Mouse (Mus musculus) midbrain, embryonic 12.5 days (tissue): ENCODE data around the gene Tom1l2. TPM values are rescaled to one million over a fixed set of nuclear protein-coding genes. Genes with fewer than 3 reads are reported as not detected.

Experiments used
- ATAC-seq: fragments of 200-750 bp; cut with Nextera tagmentation; 2 replicates; pipeline ENCODE4 v1.8.0; 2017; ENCODE audit warnings: low read depth, moderate TSS enrichment, moderate library complexity; ENCODE audit not compliant: low FRiP score
- H3K27ac ChIP-seq: fragments of 300-500 bp; sonication (generic); replicated peaks from 2 replicates; pipeline ENCODE4 v1.5.1; 2016; ENCODE audit warnings: mild to moderate bottlenecking
- H3K27me3 ChIP-seq: fragments of 300-500 bp; sonication (generic); 2 replicates; pipeline ENCODE4 v1.6.1; 2016; ENCODE audit warnings: mild to moderate bottlenecking
- H3K36me3 ChIP-seq: fragments of 300-500 bp; sonication (generic); 2 replicates; pipeline ENCODE4 v1.6.1; 2016
- H3K4me1 ChIP-seq: fragments of 300-500 bp; sonication (generic); 2 replicates; pipeline ENCODE4 v1.6.1; 2016
- H3K4me2 ChIP-seq: fragments of 300-500 bp; sonication (generic); replicated peaks from 2 replicates; pipeline ENCODE4 v1.6.1; 2016; ENCODE audit warnings: mild to moderate bottlenecking, moderate library complexity
- H3K4me3 ChIP-seq: fragments of 300-500 bp; sonication (generic); 2 replicates; pipeline ENCODE4 v1.5.1; 2016; ENCODE audit warnings: mild to moderate bottlenecking
- H3K9ac ChIP-seq: fragments of 300-500 bp; sonication (generic); replicated peaks from 2 replicates; pipeline ENCODE4 v1.6.1; 2016; ENCODE audit warnings: mild to moderate bottlenecking, moderate library complexity
- H3K9me3 ChIP-seq: fragments of 300-500 bp; sonication (generic); 2 replicates; pipeline ENCODE4 v1.6.1; 2016; ENCODE audit warnings: mild to moderate bottlenecking
- WGBS: fragments of 180-500 bp; shearing (Covaris S2); methylation state at CpG from one replicate; pipeline ENCODE4 v1.1.7; 2016; 5-methylcytosine and 5-hydroxymethylcytosine counted together
- polyA plus RNA-seq: library from polyadenylated mRNA; unstranded; fragments of >200 nt; fragmentation: Nextera tagmentation; extraction: Ambion mirVana; gene quantifications from 2 replicates; pipeline ENCODE4 v1.2.1, GENCODE M21; 2016

Tom1l2 gene
- 33.3 and 37.3 TPM in 2 replicates for polyA plus RNA-seq

DNA sequence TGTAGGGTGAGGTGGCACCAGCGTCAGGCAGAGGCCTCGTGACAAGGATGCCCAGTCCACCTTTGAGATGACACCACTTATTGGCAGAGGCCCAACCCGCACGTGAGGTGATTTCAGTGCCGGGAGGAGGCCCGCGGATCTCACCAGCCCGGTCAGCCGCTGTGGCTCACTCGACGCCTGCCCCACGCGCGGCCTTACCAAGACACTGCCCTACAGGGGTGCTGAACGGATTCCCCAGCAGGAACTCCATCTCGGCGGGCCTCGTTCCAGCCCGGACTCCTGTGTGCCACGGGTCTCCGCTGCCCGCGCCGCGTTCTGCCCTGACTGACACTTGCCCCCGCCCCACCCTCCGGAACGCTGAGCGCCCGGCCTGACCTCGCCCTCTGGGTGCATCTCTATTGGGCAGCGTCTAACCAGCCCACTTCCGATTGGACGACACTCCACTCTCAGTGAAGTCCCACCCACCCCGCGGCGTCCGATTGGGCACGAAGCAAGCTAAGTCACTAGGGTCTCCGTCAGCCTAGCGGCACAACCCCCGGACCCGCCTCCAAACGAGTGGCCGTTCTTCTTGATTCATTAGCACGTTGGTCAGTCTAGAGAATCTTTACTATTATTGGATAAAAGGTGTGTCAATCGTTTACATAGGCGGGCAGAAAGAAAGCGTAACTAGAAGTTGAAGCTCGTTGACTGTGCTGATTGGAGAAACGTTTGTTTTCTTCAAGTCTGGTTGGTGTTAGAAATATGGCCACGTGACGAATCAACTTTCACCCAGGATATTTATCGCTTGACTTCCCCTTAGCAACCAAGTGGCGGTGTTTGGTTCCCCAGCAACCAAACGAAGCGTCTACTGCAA is at the start of gene Tom1l2, which contains the start of gene Drc3:
Tom1l2 (minus strand) TSS at position 347 of the 853 bp plus-strand sequence.
Drc3 (plus strand) TSS at position 771 of the 853 bp plus-strand sequence.
- peak; percentile 100 for ATAC-seq
- WGBS: under 1% methylated on average over 56 of the region's 57 CpGs
- Histone ChIP-seq H3K9ac (peak within 1 kb of the TSS; percentile 73), H3K36me3 (no peaks in the 10 kb centered on the region), H3K27me3 (no peaks in the 10 kb centered on the region), H3K4me2 (peak within 1 kb of the TSS; percentile 94), H3K4me3 (peak within 1 kb of the TSS; percentile 80), H3K9me3 (no peaks in the 10 kb centered on the region), H3K27ac (peak within 1 kb of the TSS; percentile 52; the same call in 1 of the 2 replicates), H3K4me1 (peaks cover 20% of the 10 kb centered on the region)

DNA sequence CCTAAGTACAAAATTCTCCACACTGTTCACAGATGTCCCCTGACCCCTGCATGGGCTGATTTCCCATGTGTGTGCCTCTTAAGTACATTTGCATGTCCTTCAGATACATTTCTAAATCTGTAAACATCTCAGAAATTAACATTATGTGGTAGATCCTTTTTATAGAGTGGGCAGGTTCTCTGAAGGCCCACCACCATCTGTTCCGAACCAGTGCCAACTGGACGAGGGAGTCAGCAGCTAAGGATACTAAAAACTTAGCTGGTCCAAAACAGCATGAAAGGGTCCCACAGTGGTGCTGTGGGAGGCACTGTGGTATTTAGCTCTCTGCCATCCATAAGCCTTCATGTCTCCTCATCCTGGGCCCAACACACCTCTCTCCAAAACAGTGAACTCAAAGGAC is 44.5 kb upstream of the Tom1l2 start:
- Histone ChIP-seq H3K9me3 (no peaks in the 10 kb centered on the region), H3K9ac (no peak overlapping the region), H3K4me3 (no peak overlapping the region), H3K27me3 (no peaks in the 10 kb centered on the region), H3K27ac (no peak overlapping the region), H3K4me2 (no peak overlapping the region), H3K4me1 (no peaks in the 10 kb centered on the region; the same call in 1 of the 2 replicates), H3K36me3 (peaks cover 17% of the 10 kb centered on the region)
- no peak for ATAC-seq
- WGBS: 95% methylated on average over 2 of the region's 2 CpGs

DNA sequence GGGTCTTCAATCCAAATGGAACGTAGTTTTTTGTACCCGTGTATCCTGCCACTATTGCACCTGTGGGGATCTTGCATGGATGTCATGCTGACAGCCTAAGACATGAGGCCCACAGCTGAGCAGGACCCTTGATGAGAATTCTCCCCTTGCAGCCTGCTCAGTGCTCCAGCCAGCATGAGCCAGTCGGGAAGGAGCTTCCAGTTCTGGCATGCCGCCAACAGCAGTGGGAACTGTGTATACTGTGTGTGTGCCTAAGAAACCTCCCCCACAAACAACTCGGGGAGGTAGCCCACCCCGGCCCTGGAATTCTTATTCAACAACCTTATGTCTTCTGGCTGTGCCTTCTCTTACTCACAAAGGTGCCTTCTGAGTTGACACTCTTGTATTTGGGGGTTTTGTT is 43.8 kb upstream of the Tom1l2 start:
- Histone ChIP-seq H3K36me3 (peaks cover 11% of the 10 kb centered on the region), H3K9ac (no peak overlapping the region), H3K27me3 (no peaks in the 10 kb centered on the region), H3K4me1 (no peaks in the 10 kb centered on the region; the same call in 1 of the 2 replicates), H3K4me3 (no peak overlapping the region), H3K9me3 (no peaks in the 10 kb centered on the region), H3K27ac (no peak overlapping the region), H3K4me2 (no peak overlapping the region)
- WGBS: 82% methylated on average over 6 of the region's 6 CpGs
- ATAC-seq: no peak

DNA sequence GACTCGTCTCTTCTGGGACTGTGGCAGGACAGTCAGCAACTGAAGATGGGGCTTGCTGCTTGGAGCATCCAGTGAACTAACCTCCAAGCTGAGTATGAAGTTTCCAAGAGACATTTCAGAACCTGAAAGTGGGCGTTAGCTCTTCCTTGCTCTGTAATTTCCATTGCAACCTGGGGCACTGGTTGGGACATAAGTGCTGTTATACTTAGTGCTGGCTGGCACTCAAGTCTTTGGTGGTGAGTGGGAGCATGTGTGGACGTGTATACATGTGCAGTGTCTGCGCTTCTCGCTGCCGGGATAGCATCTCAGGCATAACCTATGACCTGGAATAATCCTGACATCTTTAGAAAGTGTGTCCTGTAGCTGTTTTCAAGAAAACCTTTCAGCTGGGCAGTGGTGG is 38.6 kb upstream of the Tom1l2 start:
- Histone ChIP-seq H3K27ac (no peak overlapping the region), H3K4me3 (no peak overlapping the region), H3K4me1 (no peaks in the 10 kb centered on the region), H3K9me3 (no peaks in the 10 kb centered on the region), H3K36me3 (no peaks in the 10 kb centered on the region), H3K9ac (no peak overlapping the region), H3K27me3 (no peaks in the 10 kb centered on the region), H3K4me2 (no peak overlapping the region)
- no peak for ATAC-seq
- 86% methylated on average over 6 of the region's 6 CpGs for WGBS

DNA sequence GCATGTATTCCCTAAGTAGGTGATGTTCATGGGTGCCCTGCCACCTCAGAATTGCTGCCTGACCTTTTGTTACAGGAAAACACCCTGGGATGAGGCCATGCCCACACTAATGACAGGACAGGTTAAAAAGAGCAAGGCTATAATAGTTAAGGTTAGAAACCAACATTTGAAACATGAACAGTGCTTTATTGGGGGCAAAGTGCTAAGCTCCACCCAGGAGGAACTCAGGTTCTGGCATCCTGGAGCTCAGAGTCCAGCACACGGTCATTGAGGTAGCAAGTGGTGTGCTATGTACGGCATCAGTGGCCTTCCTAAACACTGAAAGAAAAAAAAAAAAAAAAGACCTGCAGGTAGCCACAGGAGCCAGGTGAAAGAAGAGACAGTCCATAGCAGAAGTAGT is 35.2 kb upstream of the Tom1l2 start:
- 91% methylated on average over 2 of the region's 2 CpGs for WGBS
- ATAC-seq: no peak
- Histone ChIP-seq H3K27me3 (no peaks in the 10 kb centered on the region), H3K4me1 (peaks cover 15% of the 10 kb centered on the region), H3K27ac (no peak overlapping the region), H3K9ac (no peak overlapping the region), H3K4me3 (no peak overlapping the region), H3K4me2 (no peak overlapping the region), H3K36me3 (no peaks in the 10 kb centered on the region), H3K9me3 (no peaks in the 10 kb centered on the region)

DNA sequence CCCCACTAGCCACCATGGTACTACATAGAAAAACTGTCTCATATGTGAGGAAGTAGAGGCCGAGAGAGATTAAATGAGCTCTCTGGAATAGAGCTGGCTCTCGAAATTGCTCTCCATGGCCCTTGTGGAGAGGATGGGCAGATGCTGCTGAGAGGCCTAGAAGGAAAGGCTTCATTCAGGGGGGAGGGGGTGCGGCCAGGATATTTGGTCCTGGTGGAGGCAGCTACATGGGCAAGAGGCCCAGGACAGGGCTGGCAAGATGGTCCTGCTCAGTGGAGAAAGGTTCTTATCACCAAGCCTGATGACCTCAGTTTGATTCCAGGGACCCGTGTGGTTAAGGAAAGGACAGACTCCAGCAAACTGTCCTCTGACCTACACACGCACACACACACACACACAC is 33.2 kb upstream of the Tom1l2 start:
- Histone ChIP-seq H3K9me3 (no peaks in the 10 kb centered on the region), H3K27ac (peak overlapping the region; percentile 84), H3K27me3 (no peaks in the 10 kb centered on the region), H3K36me3 (no peaks in the 10 kb centered on the region), H3K9ac (no peak overlapping the region), H3K4me1 (peaks cover 15% of the 10 kb centered on the region), H3K4me3 (no peak overlapping the region), H3K4me2 (no peak overlapping the region)
- 86% methylated on average over 5 of the region's 5 CpGs for WGBS
- ATAC-seq: no peak

DNA sequence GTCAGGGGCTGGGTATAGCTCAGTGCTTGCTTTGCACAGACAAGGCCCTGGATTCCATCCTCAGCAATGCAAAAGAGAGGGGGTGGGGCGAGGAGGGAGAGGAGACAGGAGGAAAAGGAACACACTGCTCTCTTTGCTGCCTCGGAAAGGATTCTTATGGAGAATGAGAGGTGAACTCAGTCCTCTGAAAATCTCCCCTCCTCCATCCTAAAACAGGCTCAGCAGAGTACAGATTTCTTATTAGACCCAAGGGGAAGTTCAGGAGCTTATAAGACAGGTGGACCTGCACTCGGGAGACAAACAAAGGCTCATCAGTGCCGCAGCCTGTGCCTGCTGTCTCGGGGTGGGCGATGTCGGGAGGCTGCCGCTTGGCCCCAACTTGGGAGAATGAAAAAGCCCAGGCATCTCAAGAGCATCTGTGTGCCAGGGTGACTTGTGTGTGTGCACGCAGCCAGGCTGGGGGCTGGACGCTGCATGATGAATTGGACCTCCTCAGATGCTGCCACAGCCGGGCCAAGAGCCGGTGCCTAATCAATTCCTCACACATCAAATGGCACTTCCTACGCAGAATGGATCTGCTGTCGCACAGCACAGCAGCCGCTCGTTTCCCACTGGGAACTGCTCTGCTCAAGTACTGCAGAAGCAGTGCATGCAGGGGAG is 32.2 kb upstream of the Tom1l2 start:
- ATAC-seq: peak; percentile 38; the same call in 1 of the 2 replicates
- 7% methylated on average over 16 of the region's 16 CpGs for WGBS
- H3K27me3 ChIP-seq: no peaks in the 10 kb centered on the region

DNA sequence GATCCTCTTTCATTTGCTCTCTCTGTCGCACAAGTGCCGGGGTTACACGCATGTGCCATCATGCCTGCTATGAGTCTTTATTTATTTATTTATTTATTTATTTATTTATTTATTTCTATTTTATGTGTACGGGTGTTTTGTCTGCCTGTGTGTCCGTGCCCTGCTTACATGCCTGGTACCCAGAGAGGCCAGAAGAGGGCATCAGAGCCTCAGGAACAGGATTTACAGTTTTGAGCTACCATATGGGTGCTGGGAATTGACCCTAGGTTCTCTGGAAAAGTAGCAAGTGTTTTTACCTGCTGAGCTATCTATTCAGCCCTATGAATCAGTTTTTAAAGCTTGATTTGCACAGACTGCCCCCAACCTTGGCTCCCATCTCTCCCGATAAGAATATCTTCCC is 30.8 kb upstream of the Tom1l2 start:
- WGBS: 87% methylated on average over 6 of the region's 6 CpGs
- no peak overlapping the region for H3K4me3 ChIP-seq
- H3K27me3 ChIP-seq: no peaks in the 10 kb centered on the region
- no peak overlapping the region for H3K4me2 ChIP-seq
- no peaks in the 10 kb centered on the region for H3K9me3 ChIP-seq
- H3K4me1 ChIP-seq: peaks cover 15% of the 10 kb centered on the region
- H3K9ac ChIP-seq: no peak overlapping the region
- no peak overlapping the region for H3K27ac ChIP-seq
- H3K36me3 ChIP-seq: no peaks in the 10 kb centered on the region
- ATAC-seq: no peak

More for the DNA sequence above, 32.2 kb upstream of the Tom1l2 start:
- H3K4me1 ChIP-seq: peaks cover 15% of the 10 kb centered on the region
- peak overlapping the region; percentile 49 for H3K9ac ChIP-seq
- H3K4me3 ChIP-seq: peak overlapping the region; percentile 21
- no peaks in the 10 kb centered on the region for H3K36me3 ChIP-seq
- peak overlapping the region; percentile 84 for H3K27ac ChIP-seq
- H3K9me3 ChIP-seq: no peaks in the 10 kb centered on the region
- H3K4me2 ChIP-seq: peak overlapping the region; percentile 53

DNA sequence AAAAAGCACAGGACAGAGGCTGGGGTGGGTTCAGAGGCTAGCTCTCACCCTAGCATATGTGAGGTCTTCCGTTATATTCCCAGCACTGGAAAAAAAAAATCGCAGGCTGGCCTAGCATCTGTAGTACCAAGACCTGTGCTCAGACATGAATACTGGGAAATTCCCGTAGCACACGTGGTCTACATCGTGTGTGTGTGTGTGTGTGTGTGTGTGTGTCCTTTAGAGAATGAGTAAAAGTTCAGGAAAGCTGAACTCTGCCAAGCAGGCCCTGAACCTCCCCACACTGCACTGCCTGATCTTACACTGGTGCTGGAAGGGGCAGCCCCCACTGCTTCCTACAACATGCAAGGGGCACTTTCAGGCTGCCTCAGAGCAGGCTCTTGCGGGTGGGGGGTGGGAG is 21.8 kb upstream of the Tom1l2 start:
- Histone ChIP-seq H3K4me3 (no peak overlapping the region), H3K4me2 (no peak overlapping the region), H3K4me1 (no peaks in the 10 kb centered on the region), H3K27me3 (no peaks in the 10 kb centered on the region), H3K36me3 (no peaks in the 10 kb centered on the region), H3K9me3 (no peaks in the 10 kb centered on the region), H3K27ac (no peak overlapping the region), H3K9ac (no peak overlapping the region)
- no peak for ATAC-seq
- WGBS: 90% methylated on average over 6 of the region's 6 CpGs

DNA sequence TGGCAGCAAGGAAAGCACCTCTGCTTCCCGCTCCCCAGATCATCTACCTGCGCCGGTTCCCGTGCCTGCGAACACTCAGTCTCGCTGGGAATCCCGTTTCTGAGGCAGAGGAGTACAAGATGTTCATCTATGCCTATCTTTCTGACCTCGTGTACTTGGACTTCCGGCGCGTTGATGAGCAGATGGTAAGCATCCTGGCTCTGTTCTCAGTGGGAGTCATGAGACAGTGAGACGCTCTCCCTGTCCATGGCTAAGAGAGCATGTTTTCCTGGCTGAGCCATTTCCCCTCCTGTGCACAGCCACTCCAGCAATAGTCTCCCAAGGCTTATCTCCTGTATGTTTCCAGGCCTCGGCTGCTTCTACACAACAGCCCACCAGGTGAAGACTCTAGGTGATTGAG is 17.7 kb upstream of the Tom1l2 start:
- WGBS: 90% methylated on average over 13 of the region's 13 CpGs
- no peak for ATAC-seq

DNA sequence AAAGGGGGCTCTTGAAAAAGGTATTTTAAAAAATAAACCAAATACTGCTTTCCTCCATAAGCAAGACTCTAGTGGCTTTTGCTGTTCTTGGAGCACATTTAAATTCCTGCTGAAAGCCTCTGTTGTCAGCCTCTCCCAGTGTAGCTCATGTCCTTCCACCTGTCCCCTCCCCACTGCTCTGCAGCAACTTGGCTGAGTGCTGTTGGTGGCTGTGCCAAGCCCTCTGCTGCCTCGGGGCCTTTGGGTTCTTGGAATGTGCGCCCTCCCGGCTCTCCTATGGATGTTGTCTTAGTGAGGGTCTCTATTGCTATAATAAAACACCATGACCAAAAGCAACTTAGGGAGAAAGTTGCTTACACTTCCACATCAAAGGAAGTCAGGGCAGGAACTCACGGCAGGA is 16.7 kb upstream of the Tom1l2 start:
- Histone ChIP-seq H3K4me1 (peaks cover 6% of the 10 kb centered on the region), H3K9ac (no peak overlapping the region), H3K9me3 (no peaks in the 10 kb centered on the region), H3K36me3 (no peaks in the 10 kb centered on the region), H3K27ac (no peak overlapping the region), H3K27me3 (no peaks in the 10 kb centered on the region), H3K4me2 (no peak overlapping the region), H3K4me3 (no peak overlapping the region)
- ATAC-seq: no peak
- WGBS: 74% methylated on average over 4 of the region's 4 CpGs

More for the DNA sequence above, 17.7 kb upstream of the Tom1l2 start:
- Histone ChIP-seq H3K9me3 (no peaks in the 10 kb centered on the region), H3K4me3 (no peak overlapping the region), H3K36me3 (no peaks in the 10 kb centered on the region), H3K27me3 (no peaks in the 10 kb centered on the region), H3K4me1 (peaks cover 6% of the 10 kb centered on the region), H3K4me2 (no peak overlapping the region), H3K27ac (no peak overlapping the region), H3K9ac (no peak overlapping the region)

DNA sequence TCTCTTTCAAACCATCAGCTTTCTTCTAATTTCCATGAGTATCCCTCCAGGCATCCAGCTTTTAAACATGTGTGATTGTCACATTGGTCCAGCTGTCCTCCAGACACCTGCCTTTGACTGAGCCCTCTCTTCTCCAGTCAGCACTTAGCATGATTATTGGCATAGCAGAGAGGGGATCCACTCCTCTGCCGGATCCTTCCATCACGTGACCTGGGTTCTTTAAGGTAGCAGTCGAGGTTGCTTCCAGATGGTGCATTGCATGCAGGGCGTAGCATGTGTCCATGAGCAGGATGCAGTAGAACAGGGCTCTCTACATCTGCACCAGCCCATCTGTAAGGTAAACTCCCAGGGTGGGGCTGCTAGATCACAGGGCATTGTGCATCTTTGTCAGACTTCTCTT is 16.2 kb upstream of the Tom1l2 start:
- Histone ChIP-seq H3K27me3 (no peaks in the 10 kb centered on the region), H3K4me1 (peaks cover 6% of the 10 kb centered on the region), H3K27ac (no peak overlapping the region), H3K4me2 (no peak overlapping the region), H3K36me3 (no peaks in the 10 kb centered on the region), H3K9me3 (no peaks in the 10 kb centered on the region), H3K4me3 (no peak overlapping the region), H3K9ac (no peak overlapping the region)
- ATAC-seq: no peak
- WGBS: 76% methylated on average over 4 of the region's 4 CpGs
